Mouse (Mus musculus): ENCODE measurements at regions not wholly inside any gene's neighbourhood (a gene's known extent, or its start where the extent isn't known, plus 50 kb on each side); places are given as distances from the start of the nearest gene placed in this dataset.

GRCm38 (mm10) chr6:15865271-15865670 is 144.8 kb downstream of the Mdfic start:
- no peak for DNase-seq (ENCODE audit: low read depth, low spot score)

GRCm38 (mm10) chr6:15882288-15882903 is 161.9 kb downstream of the Mdfic start:
- DNase-seq (ENCODE audit: low read depth, low spot score), result no peak

- DNase-seq (ENCODE audit: low read depth, low spot score), result no peak
Measured at GRCm38 (mm10) chr6:15893066-15893465, 172.6 kb downstream of the Mdfic start.

- DNase-seq (ENCODE audit: low read depth, low spot score), result no peak
Measured at GRCm38 (mm10) chr6:15900495-15900894, 180.0 kb downstream of the Mdfic start.

DNA sequence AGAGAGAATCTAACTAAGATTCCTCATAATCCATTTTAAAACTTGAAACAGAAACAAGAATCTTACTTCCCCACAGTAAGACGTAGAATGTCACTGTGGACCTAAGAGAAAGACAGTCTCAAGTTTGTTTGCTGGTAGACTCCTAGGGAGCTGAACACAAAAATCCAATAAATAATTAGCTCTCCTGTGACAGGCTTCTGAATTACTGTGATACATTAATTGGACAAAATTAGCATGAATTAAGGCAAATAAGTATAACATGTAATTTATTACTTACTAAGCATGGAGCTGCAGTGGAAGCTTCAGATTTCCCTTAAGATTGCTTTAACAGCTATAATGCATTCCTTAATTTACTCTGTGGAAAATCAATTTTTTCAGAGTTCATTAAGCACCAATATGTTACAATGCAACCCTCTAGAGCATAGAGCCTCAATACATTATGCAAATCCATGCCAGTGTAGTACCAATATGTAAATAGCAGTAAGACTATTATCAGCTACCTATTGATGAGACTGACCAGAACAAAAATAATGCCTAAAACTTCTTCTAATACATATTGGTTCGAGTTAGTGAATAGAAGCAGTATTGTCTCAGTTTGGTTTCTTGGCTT is 182.3 kb downstream of the Mdfic start:
- DNase-seq (ENCODE audit: low read depth, low spot score), result peak; percentile 10

DNA sequence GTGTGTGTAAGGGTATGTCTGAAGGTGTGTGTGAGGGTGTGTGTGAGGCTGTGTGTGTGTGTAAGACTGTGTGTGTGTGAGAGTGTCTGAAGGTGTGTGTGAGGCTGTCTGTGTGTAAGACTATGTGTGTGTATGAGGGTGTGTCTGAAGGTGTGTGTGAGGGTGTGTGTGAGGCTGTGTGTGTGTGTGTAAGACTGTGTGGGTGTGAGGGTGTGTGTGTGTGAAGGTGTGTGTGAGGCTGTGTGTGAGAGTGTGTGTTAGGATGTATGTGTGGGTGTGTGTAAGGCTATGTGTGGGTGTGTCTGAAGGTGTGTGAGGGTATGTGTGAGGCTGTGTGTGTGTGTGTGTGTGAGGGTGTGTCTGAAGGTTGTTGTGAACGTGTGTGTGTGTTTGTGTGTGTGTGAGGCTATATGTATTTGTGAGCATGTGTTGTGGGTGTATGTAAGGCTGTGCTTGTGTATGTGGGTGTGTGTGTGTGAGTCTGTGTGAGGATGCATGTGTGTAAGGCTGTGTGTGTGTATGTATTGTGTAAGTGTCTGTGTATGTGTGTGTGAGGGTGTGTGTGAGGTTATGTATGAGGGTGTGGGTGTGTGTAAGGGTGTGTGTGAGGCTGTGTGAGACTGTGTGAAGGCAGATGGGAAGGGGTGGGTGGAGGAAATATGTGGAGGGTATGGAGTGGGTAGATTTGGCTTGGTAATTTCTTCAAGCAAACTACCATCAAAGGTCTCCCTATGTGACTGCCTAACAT is 190.1 kb downstream of the Mdfic start:
- DNase-seq (ENCODE audit: low read depth, low spot score), result no peak

- DNase-seq (ENCODE audit: low read depth, low spot score), result no peak
Measured at GRCm38 (mm10) chr6:15929650-15930049, 209.2 kb downstream of the Mdfic start.

DNA sequence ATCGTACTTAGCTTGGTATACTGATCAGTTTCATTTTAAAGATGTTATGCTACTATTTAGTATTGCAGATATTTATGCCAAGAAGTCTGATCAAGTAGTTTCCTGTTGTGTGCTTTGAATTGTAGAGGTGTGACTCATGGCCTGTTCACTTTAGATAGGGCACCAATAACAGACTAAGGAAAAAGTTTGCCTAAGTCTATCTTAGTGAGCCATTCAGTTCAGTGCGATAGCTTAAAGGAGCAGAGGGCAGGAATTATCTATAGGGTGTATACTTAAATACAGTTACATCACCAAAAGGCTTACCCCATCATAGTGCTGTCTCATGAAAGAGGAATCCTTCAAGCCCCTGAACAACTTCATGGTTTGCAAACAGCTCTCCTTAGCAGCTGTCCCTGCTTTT is 229.8 kb downstream of the Mdfic start:
- DNase-seq (ENCODE audit: low read depth, low spot score), result no peak

- DNase-seq (ENCODE audit: low read depth, low spot score), result no peak
Measured at GRCm38 (mm10) chr6:15987334-15987733, 266.9 kb downstream of the Mdfic start.
